In the genomic region with DNA sequence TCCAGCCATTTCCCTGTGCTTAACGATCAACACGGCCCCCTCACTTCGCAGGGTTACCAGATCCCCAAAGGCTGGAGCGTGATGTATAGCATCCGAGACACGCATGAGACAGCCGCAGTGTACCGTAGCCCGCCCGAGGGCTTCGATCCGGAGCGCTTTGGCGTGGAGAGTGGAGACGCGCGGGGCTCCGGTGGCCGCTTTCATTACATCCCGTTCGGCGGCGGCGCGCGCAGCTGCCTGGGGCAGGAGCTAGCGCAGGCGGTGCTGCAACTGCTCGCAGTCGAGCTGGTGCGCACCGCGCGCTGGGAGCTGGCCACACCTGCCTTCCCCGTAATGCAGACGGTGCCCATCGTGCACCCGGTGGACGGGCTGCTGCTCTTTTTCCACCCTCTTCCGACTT, we compare ENCODE assay signal across 7 mouse cellular contexts. TPM values are rescaled to one million over a fixed set of nuclear protein-coding genes. Genes with fewer than 3 reads are reported as not detected.
DNase-seq lines count a peak whose midpoint lies in the region; ATAC-seq and TF ChIP-seq lines count a peak whose summit lies in the region.

No protein-coding gene starts in this region.

- peaks cover 36% of the 10 kb centered on the region; the same call in 1 of the 2 replicates for H3K4me1 ChIP-seq in lung, embryonic 15.5 days
- peaks cover 55% of the 10 kb centered on the region for H3K4me1 ChIP-seq in megakaryocyte, embryonic 14.5 days
- peaks cover 2% of the 10 kb centered on the region; the same call in 1 of the 2 replicates for H3K4me1 ChIP-seq in stomach, postnatal 0 days (replicated peaks; ENCODE audit: control insufficient read depth, insufficient read depth)

- H3K4me3 ChIP-seq in lung, embryonic 15.5 days, result peak overlapping the region; percentile 35
- peak overlapping the region; percentile 85 for H3K4me3 ChIP-seq in megakaryocyte, embryonic 14.5 days (replicated peaks)
- H3K4me3 ChIP-seq in stomach, postnatal 0 days (ENCODE audit: low read depth, low read length), result peak overlapping the region; percentile 34

- no peak for TF ChIP-seq CTCF in stomach, postnatal 0 days (IDR thresholded peaks at IDR 0.05; ENCODE audit: low read depth)

- WGBS in lung, embryonic 15.5 days, result under 1% methylated on average over 40 of the region's 40 CpGs
- 1% methylated on average over 31 of the region's 40 CpGs for WGBS in stomach, postnatal 0 days

- H3K27me3 ChIP-seq in lung, embryonic 15.5 days, result peaks cover 100% of the 10 kb centered on the region
- peaks cover 64% of the 10 kb centered on the region for H3K27me3 ChIP-seq in megakaryocyte, embryonic 14.5 days (replicated peaks)
- H3K27me3 ChIP-seq in stomach, postnatal 0 days (ENCODE audit: control insufficient read depth, insufficient read depth, low read length), result peaks cover 40% of the 10 kb centered on the region

- no peaks in the 10 kb centered on the region for H3K36me3 ChIP-seq in lung, embryonic 15.5 days
- peaks cover 75% of the 10 kb centered on the region for H3K36me3 ChIP-seq in megakaryocyte, embryonic 14.5 days (replicated peaks; ENCODE audit: low read length)
- H3K36me3 ChIP-seq in stomach, postnatal 0 days (ENCODE audit: control insufficient read depth, insufficient read depth, low read length), result no peaks in the 10 kb centered on the region

- no peak for TF ChIP-seq EP300 in stomach, postnatal 0 days (optimal IDR thresholded peaks at IDR 0.05)

- DNase-seq in lung, postnatal 36 days, result no peak
- DNase-seq in embryo, embryonic 10.5 days (ENCODE audit: low spot score), result peak; percentile 68
- peak; percentile 27 for DNase-seq in heart, postnatal 14 days
- peak; percentile 55 for DNase-seq in stomach, postnatal 0 days (ENCODE audit: low spot score)
- DNase-seq in MN1 (ENCODE audit: low spot score), result no peak

- H3K9ac ChIP-seq in lung, embryonic 15.5 days, result no peak overlapping the region; the same call in 1 of the 2 replicates
- no peak overlapping the region for H3K9ac ChIP-seq in stomach, postnatal 0 days (ENCODE audit: low read length)

- H3K4me2 ChIP-seq in lung, embryonic 15.5 days, result peak overlapping the region; percentile 58
- H3K4me2 ChIP-seq in stomach, postnatal 0 days (replicated peaks; ENCODE audit: low read depth), result peak overlapping the region; percentile 52

- H3K9me3 ChIP-seq in lung, embryonic 15.5 days, result no peaks in the 10 kb centered on the region
- H3K9me3 ChIP-seq in megakaryocyte, embryonic 14.5 days, result peaks cover 5% of the 10 kb centered on the region; the same call in 1 of the 2 replicates
- no peaks in the 10 kb centered on the region for H3K9me3 ChIP-seq in stomach, postnatal 0 days (ENCODE audit: control insufficient read depth, low read length)

- H3K27ac ChIP-seq in lung, embryonic 15.5 days, result no peak overlapping the region
- no peak overlapping the region for H3K27ac ChIP-seq in stomach, postnatal 0 days (replicated peaks)

- intact Hi-C loops in heart, postnatal 14 days (cut with DNase I), result no loop called here

- no peak for ATAC-seq in lung, embryonic 15.5 days (ENCODE audit: borderline replicate concordance, extremely low read depth, low FRiP score, low TSS enrichment)
- ATAC-seq in stomach, postnatal 0 days (ENCODE audit: low FRiP score, low TSS enrichment), result no peak

RNA-seq across cellular contexts. Expression of a gene that starts 4.7 kb away (rescaled TPM):
- 0.25 and 0.50 TPM in 2 replicates for polyA plus RNA-seq in lung, embryonic 15.5 days (2015; fragmentation: Nextera tagmentation; extraction: Ambion mirVana)
- total RNA-seq in heart, postnatal 14 days (2021), result under 1 TPM in 1 of 2 experiments, not detected in 1; 0.31 TPM
- 1.3 TPM in 1 of 2 replicates, not detected in the other for polyA plus RNA-seq in megakaryocyte, embryonic 14.5 days (2012; ENCODE audit: insufficient read depth, low replicate concordance)
- polyA plus RNA-seq in stomach, postnatal 0 days (2015; fragmentation: Nextera tagmentation; extraction: Ambion mirVana), result 0.94 and 1.4 TPM in 2 replicates

RNA-seq across cellular contexts. Expression of a gene that starts 7.5 kb away (rescaled TPM):
- polyA plus RNA-seq in lung, embryonic 15.5 days (2015; fragmentation: Nextera tagmentation; extraction: Ambion mirVana), result not detected in 2 replicates
- under 1 TPM in 1 of 2 experiments, not detected in 1; 0.12 TPM for total RNA-seq in heart, postnatal 14 days (2021)
- polyA plus RNA-seq in megakaryocyte, embryonic 14.5 days (2012; ENCODE audit: insufficient read depth, low replicate concordance), result 2.0 TPM in 1 of 2 replicates, not detected in the other
- polyA plus RNA-seq in stomach, postnatal 0 days (2015; fragmentation: Nextera tagmentation; extraction: Ambion mirVana), result not detected in 2 replicates

Comparison
In these comparisons a context has a peak if more than half of its experiments do, and no peak if none do; other contexts are left out.
1. H3K4me3 ChIP-seq: peak in every context shown above with its lines; median percentile 85 in megakaryocyte, embryonic 14.5 days; 35 in lung, embryonic 15.5 days; 34 in stomach, postnatal 0 days.
2. DNase-seq: peak in embryo, embryonic 10.5 days (single experiment), heart, postnatal 14 days (2 of 2) and stomach, postnatal 0 days (single experiment); none in lung, postnatal 36 days (single experiment) and MN1 (single experiment).